Mouse (Mus musculus) thymus, postnatal 14 days (tissue): Measurements from ENCODE around the gene Nat9.

Experiments
- DNase-seq: peaks from one replicate; pipeline ENCODE4 v3.0.0; 2021

The Nat9 gene

GRCm38 (mm10) chr11:115173549-115174339 is 13.9 kb downstream of the Nat9 start:
- peak; percentile 60 for DNase-seq

- DNase-seq: no peak
Measured at GRCm38 (mm10) chr11:115172825-115173287, 14.8 kb downstream of the Nat9 start.

GRCm38 (mm10) chr11:115171125-115171524 is 16.5 kb downstream of the Nat9 start:
- no peak for DNase-seq

DNA sequence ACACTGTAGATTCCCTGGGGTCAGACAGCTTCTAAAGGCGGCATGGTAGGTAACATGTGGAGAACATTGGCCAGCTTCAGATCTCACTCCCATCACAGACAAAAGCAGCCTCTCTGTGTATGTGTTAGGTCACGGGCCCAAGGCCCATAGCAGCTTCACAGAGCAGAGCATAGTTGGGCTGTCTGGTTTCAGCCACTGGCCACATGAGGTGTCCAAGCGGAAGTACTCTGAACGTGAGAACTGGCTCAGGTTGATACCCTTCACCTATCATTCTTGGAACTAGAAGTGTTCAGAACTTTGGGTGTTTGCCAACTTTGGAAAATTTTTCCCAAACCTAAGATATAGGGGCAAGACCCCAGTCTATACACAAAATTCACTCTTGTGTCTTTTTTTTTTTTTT is 18.2 kb downstream of the Nat9 start:
- DNase-seq: no peak

DNA sequence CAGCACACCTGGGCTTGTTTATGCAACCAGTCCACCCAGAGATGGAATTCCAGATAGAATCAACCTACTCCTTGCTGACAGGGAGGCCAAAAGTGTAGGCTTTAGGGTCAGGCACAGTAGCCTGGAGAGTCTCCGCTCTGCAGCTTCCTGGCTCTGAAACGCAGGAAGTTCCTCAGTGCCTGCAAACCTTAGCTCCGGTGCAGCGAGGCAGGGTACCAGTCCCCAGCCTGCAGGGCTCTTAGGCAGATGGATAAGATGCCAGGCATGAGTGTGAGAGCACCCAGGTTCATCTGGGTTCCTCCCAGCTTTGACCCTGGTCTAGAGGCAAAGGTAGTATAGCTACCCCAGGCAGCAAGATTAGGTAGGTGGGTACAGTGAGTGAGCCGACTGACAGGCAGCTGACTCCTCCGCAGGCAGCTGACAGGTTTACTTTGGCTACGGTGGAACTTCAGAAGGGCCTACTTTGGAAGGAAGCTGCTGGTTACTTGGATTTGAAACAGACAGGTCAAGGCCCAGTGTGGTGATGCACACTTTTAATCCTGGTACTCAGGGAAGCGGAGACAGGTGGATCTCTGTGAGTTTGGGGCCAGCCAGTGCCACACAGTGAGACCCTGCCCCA is 19.9 kb downstream of the Nat9 start:
- DNase-seq: no peak

GRCm38 (mm10) chr11:115166776-115167175 is 20.9 kb downstream of the Nat9 start:
- no peak for DNase-seq

DNA sequence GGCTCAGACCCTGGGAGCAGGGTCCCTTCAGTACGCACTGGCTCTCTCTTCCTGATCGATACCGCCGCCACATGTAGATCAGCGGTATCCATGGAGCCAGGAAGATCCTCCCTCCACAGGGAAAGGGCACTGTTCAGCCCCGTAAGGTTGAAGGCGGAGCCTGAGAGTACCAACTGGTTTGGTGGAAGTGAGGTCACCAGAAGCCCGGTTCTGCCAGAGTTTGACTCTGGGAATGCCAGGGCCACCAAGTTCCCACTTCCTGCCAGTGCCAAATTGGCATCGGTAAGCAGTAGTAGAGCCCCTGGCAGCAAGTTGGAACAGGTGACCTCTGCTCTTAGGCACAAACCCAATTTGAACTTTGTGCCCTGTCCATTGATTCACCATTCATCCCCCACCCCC is 22.7 kb downstream of the Nat9 start:
- peak; percentile 33 for DNase-seq

- DNase-seq: no peak
Measured at GRCm38 (mm10) chr11:115164341-115164975, 23.2 kb downstream of the Nat9 start.

DNA sequence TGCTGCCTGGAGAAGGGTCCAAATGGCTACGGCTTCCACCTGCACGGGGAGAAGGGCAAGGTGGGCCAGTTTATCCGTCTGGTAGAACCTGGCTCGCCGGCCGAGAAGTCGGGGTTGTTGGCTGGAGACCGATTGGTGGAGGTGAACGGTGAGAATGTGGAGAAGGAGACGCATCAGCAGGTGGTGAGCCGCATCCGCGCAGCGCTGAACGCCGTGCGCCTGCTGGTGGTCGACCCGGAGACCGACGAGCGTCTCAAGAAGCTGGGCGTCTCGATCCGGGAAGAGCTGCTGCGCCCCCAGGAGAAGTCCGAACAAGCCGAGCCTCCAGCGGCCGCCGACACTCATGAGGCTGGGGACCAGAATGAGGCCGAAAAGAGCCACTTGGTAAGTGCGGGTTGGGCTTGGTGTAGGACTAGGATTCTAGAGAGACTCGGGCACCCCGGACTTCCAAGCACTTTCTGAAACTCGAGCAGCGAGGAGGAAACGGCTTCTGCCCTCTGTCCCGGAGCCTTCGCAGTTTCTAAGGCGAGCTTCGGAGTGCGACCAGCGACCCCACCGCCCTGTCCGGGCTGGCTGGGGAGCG is 24.0 kb downstream of the Nat9 start:
- DNase-seq: peak; percentile 86

GRCm38 (mm10) chr11:115162832-115163480 is 24.7 kb downstream of the Nat9 start, which contains the start of gene Slc9a3r1:
Gene Slc9a3r1, plus strand, starts transcription at chr11:115163341.
- peak; percentile 100 for DNase-seq

DNA sequence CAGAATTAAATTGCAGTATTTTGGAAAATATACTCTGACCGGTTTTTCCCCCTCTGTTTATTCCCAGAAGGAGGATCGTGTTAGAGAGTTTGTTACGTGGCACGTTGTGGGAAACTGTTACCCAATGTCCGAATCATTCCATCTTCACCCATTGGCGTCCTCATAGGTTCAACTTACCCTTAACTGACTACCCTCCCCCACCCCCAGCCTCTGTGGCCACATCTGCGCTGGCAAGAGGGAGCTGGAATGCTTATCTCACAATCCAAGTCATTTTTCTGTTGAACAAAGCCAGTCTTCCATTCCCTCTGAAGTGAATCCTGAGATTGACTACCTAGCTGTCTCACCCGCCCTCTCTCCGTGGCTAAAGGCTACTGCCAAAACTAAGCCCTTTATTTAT is 25.5 kb downstream of the Nat9 start:
- DNase-seq: no peak

DNA sequence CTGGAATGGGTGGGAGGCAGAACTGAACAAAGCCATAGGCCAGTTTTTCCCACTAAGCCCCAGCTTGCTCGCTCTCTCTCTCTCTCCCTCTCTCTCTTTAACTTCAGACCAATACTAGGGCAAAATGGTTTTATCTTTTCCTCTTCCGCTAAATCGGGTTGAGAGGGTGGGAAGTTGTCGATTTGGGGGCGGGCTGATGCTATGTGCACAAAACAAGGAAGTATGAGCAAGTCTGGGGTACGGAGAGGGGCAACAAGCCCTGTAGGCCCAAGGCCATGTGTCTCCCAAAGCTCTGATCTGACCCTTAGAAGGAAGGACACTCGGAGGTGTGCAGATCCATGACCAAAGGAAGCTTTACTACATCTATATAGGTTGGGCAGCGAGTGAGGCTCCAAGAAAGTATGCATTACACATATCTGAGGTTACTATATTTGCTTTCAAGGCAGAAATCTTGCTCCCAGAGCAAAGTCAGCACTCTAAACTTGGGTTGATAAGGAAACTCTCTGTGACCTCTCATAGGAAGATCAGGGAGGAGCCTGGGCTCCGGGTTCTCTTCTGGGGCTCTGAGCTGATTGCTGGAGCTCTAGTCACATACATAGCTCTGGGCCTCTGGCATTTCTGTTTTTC is 26.0 kb downstream of the Nat9 start:
- peak; percentile 75 for DNase-seq

DNA sequence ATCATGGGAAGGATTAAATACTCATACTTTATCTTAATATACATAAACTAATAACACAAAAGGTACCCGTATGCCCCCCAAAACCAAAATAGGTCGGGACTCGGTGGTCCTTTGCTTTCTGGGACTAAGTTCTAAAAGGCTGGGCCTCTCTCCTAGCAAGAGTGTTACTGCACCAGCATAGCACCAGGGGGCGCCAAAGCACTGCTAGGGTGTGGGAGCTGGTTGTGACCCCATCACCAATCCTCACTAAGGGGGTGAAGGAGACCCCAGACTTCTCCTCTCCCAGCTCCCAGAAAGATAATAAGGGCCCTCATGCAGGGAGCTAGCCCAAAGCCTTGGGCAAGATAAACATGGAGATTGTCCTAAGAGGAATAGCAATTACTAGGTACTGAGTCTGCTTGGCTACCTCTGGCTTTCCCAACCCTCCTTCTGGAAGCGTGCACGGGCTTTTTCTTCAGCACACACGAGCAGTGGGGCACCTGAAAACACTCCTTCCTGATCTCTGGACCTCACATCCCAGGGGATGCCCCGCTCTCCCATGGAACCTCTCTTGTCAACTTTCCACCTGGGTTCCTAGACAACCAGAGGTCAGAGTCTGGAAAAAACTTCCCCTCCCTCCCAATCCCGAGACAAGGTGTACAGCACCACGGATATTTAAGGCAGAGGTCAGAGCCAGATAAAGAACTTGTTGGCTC is 26.6 kb downstream of the Nat9 start:
- DNase-seq: peak; percentile 93

GRCm38 (mm10) chr11:115160016-115160797 is 27.5 kb downstream of the Nat9 start:
- DNase-seq: peak; percentile 75

DNA sequence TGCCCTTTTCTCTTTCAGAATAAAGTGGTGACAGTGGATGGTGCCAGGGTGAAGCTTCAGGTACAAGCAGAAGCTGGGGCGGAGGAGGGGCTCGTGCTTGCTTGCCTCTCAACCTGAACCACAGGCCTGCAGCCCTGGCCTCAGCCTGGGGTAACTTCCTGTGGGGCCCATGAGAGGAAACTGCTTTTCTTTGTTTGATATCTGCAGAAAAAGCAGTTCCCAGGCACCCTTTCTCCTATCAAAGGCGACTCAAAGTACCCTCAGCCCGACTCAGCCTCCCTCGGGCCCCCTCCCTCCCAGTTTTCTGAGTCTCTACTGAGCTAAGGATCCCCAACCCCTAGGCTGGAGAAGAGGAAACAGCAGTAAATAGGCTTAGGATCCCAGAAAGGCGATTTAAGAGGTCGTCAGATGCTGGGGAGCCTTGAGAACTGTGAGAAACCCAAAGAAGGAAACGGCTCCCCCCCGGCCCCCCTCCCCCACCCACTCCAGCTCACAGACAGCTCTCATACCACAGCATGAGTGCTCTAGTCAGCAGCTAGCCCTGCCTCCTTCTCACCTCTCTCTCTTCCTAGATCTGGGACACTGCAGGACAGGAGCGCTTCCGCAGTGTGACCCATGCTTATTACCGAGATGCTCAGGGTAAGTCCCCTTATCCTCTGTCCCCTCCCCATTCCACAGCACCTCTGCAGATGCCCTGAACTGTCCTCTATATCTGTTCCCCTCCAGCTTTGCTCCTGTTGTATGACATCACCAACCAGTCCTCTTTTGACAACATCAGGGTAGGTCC is 29.5 kb downstream of the Nat9 start:
- DNase-seq: peak; percentile 91

- DNase-seq: peak; percentile 77
Measured at GRCm38 (mm10) chr11:115155053-115155634, 32.5 kb downstream of the Nat9 start.

DNA sequence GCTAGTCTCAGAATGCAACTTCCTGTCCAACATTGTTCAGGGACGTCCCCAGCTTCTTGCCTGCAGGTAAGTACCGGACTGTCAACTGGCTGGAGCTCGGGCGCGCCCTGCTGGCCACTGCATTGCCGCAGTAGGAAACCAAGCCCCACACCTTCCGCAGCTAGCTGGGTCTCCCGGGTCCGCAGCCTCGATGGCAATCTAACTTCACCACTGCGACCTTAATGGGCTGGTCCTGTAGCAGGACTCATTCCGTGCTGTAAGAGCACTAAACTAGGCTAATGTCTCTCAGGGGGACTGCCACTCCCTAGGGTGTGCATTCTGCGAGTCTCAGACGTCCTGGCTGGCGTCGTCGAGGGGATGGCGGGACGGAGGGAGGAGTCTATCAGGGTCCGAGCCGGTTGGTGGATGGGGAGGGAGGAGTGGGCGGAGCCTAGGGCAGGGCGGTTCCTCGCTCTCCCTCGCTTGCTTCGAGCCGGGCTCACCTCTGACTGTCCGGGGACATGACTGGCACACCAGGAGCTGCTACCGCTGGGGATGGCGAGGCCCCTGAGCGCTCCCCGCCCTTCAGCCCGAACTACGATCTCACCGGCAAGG is 33.9 kb downstream of the Nat9 start:
- DNase-seq: peak; percentile 94

DNA sequence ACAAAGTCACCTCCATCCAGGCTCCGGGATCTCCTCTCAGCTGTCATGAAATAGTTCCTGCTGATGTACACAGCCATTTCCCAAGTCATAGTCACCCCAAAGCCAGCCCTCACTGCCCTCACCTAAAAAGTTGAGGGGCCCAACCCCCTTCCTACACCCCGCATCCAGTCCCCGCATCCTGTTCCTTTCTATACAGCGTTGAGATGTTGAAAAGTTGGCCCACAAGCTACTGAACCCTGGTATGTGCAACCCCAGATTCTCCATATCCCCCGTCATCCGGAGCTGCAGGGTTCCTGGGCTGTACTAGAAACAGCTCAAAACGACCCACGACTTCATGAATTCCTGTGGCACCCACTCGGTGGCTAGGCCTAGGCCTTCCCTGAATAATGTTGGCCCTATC is 34.6 kb downstream of the Nat9 start:
- DNase-seq: no peak

- peak; percentile 64 for DNase-seq
Measured at GRCm38 (mm10) chr11:115151755-115152429, 35.8 kb downstream of the Nat9 start.
